15 mouse cellular contexts compared by ENCODE assay signal in the genomic region with DNA sequence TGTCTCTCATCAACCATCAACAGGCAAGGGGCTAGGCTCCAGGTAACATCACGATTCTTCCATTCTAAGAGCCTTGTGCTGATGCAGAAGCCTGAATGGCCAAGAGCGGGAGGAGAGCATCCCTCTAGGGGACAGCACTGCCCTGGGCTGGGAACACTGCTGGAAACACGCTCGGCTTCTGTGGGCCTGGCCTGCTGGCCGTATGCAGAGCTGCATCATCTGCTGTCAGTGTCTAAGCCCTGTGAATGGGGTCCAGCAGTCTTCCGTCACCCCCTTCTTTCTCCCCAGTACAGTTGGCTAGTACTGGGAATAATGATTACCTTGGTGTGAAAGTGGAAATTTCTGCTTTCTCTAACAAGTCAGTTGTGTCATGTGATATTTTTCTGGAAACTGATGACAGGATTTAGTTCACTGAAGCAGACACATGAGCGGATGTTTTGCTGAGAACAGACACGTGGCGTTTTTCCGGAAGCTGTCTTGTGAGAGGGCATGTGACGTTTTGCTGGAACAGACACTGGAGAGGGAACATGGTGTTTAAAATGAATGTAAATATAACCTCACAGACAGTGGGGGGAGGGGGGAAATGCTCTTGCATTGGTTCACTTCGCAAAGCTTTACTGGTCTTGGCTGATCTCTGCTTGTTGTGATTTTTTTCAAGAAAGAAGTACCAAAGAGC. TPM values are rescaled to one million over a fixed set of nuclear protein-coding genes. Genes with fewer than 3 reads are reported as not detected.
DNase-seq lines count a peak whose midpoint lies in the region; ATAC-seq and TF ChIP-seq lines count a peak whose summit lies in the region.
"Had no signal": no experiment of that assay in that cellular context is flagged by ENCODE, and none has a peak within 500 bp of the region (broad histone marks: within the 10 kb centered on the region; RNA-seq: fewer than 3 reads in every experiment).

No protein-coding gene starts in this region.

- WGBS in heart, embryonic 11.5 days (ENCODE audit: insufficient replicate concordance) = 59% methylated on average over 12 of the region's 12 CpGs
- 37% methylated on average over 12 of the region's 12 CpGs for WGBS in lung, embryonic 14.5 days
- WGBS in lung, adult 2 months = 45% methylated on average over 12 of the region's 12 CpGs
- WGBS in lung, postnatal 0 days = 45% methylated on average over 12 of the region's 12 CpGs
- 76% methylated on average over 12 of the region's 12 CpGs for WGBS in midbrain, embryonic 16.5 days

- H3K27me3 ChIP-seq in heart, embryonic 11.5 days (ENCODE audit: control insufficient read depth, insufficient read depth, low read length) = no peaks in the 10 kb centered on the region
- no peaks in the 10 kb centered on the region for H3K27me3 ChIP-seq in lung, embryonic 14.5 days (ENCODE audit: insufficient read depth, low read length)
- no peaks in the 10 kb centered on the region for H3K27me3 ChIP-seq in lung, postnatal 0 days (replicated peaks; ENCODE audit: insufficient read depth, low read length)
- no peaks in the 10 kb centered on the region for H3K27me3 ChIP-seq in midbrain, embryonic 16.5 days (ENCODE audit: control insufficient read depth, insufficient read depth, low read depth, low read length)

- DNase-seq in heart, adult 11 months = peak; percentile 93
- peak; percentile 84 for DNase-seq in lung, embryonic 14.5 days
- DNase-seq in lung, adult 2 months = no peak
- peak; percentile 84 for DNase-seq in lung, postnatal 0 days (ENCODE audit: low spot score)
- no peak for DNase-seq in urinary bladder, postnatal 4 days (ENCODE audit: low spot score in 2 of 2)
- no peak for DNase-seq in right cerebral cortex, adult 2 months (ENCODE audit: low spot score in 2 of 2)
- DNase-seq: cerebellum, adult 8-10 months; embryo, embryonic 11 days; gastrocnemius, adult 2 months; liver, postnatal 0 days had no signal

- H3K27ac ChIP-seq in heart, embryonic 11.5 days (ENCODE audit: low read depth, low read length) = no peak overlapping the region
- H3K27ac ChIP-seq in lung, embryonic 14.5 days (ENCODE audit: low read depth) = no peak overlapping the region
- H3K27ac ChIP-seq in lung, postnatal 0 days (ENCODE audit: low read length) = no peak overlapping the region
- no peak overlapping the region for H3K27ac ChIP-seq in midbrain, embryonic 16.5 days (ENCODE audit: low read length)
- H3K27ac ChIP-seq: gastrocnemius, adult 2 months; limb, embryonic 10.5 days had no signal

- 0 out of 2 replicates have a peak, but pooled peaks cover 2% of the 10 kb centered on the region for H3K4me1 ChIP-seq in heart, embryonic 11.5 days (ENCODE audit: control insufficient read depth, insufficient read depth, low read length)
- no peaks in the 10 kb centered on the region for H3K4me1 ChIP-seq in lung, embryonic 14.5 days (ENCODE audit: insufficient read depth)
- H3K4me1 ChIP-seq in lung, adult 2 months (ENCODE audit: control insufficient read depth, insufficient read depth, low read length) = no peaks in the 10 kb centered on the region; the same call in 1 of the 2 replicates
- H3K4me1 ChIP-seq in lung, postnatal 0 days (ENCODE audit: insufficient read depth, low read depth, low read length) = no peaks in the 10 kb centered on the region
- no peaks in the 10 kb centered on the region for H3K4me1 ChIP-seq in midbrain, embryonic 16.5 days (ENCODE audit: control insufficient read depth, insufficient read depth, low read length)

- no peak overlapping the region for H3K4me3 ChIP-seq in heart, embryonic 11.5 days (ENCODE audit: low read depth, low read length)
- H3K4me3 ChIP-seq in lung, embryonic 14.5 days (ENCODE audit: low read depth, low read length) = no peak overlapping the region
- H3K4me3 ChIP-seq in lung, adult 2 months (replicated peaks; ENCODE audit: extremely low read depth, low read depth, low read length) = no peak overlapping the region
- no peak overlapping the region for H3K4me3 ChIP-seq in lung, postnatal 0 days (ENCODE audit: low read depth, low read length)
- no peak overlapping the region for H3K4me3 ChIP-seq in midbrain, embryonic 16.5 days (ENCODE audit: low read depth, low read length)
- H3K4me3 ChIP-seq: erythroblast, embryonic 14.5 days; gastrocnemius, adult 2 months; limb, embryonic 10.5 days had no signal

- peak; percentile 77 for TF ChIP-seq EP300 in lung, postnatal 0 days (IDR thresholded peaks at IDR 0.05)

- TF ChIP-seq POLR2A in lung, adult 2 months (IDR thresholded peaks at IDR 0.05; ENCODE audit: borderline replicate concordance, extremely low read depth, low read depth, low read length) = no peak

- H3K9ac ChIP-seq in heart, embryonic 11.5 days (ENCODE audit: low read depth, low read length) = no peak overlapping the region
- H3K9ac ChIP-seq in lung, embryonic 14.5 days = no peak overlapping the region
- H3K9ac ChIP-seq in lung, postnatal 0 days (replicated peaks; ENCODE audit: low read depth) = no peak overlapping the region
- H3K9ac ChIP-seq in midbrain, embryonic 16.5 days (ENCODE audit: low read depth, low read length) = no peak overlapping the region
- H3K9ac ChIP-seq: liver, postnatal 0 days had no signal

- TF ChIP-seq CTCF in lung, embryonic 14.5 days (IDR thresholded peaks at IDR 0.05; ENCODE audit: low read depth) = peak; percentile 36; the same call in 1 of the 2 replicates
- TF ChIP-seq CTCF in lung, adult 2 months (IDR thresholded peaks at IDR 0.05; ENCODE audit: insufficient read depth, low read length) = no peak
- TF ChIP-seq CTCF in lung, postnatal 0 days (IDR thresholded peaks at IDR 0.05) = peak; percentile 42

- no peaks in the 10 kb centered on the region for H3K36me3 ChIP-seq in heart, embryonic 11.5 days (ENCODE audit: control insufficient read depth, insufficient read depth, low read length)
- H3K36me3 ChIP-seq in lung, embryonic 14.5 days (ENCODE audit: insufficient read depth) = no peaks in the 10 kb centered on the region
- H3K36me3 ChIP-seq in lung, postnatal 0 days (ENCODE audit: insufficient read depth, low read length) = no peaks in the 10 kb centered on the region
- no peaks in the 10 kb centered on the region for H3K36me3 ChIP-seq in midbrain, embryonic 16.5 days (ENCODE audit: control insufficient read depth, insufficient read depth, low read length)
- H3K36me3 ChIP-seq: limb, embryonic 10.5 days had no signal

- no peak overlapping the region for H3K4me2 ChIP-seq in heart, embryonic 11.5 days
- no peak overlapping the region for H3K4me2 ChIP-seq in lung, embryonic 14.5 days
- no peak overlapping the region for H3K4me2 ChIP-seq in lung, postnatal 0 days (replicated peaks; ENCODE audit: low read depth, low read length)
- H3K4me2 ChIP-seq in midbrain, embryonic 16.5 days (ENCODE audit: low read length) = no peak overlapping the region

- H3K9me3 ChIP-seq in heart, embryonic 11.5 days (replicated peaks; ENCODE audit: control insufficient read depth, low read length) = no peaks in the 10 kb centered on the region
- no peaks in the 10 kb centered on the region for H3K9me3 ChIP-seq in lung, embryonic 14.5 days (ENCODE audit: low read depth, low read length)
- no peaks in the 10 kb centered on the region for H3K9me3 ChIP-seq in lung, postnatal 0 days (ENCODE audit: low read length)
- no peaks in the 10 kb centered on the region for H3K9me3 ChIP-seq in midbrain, embryonic 16.5 days (replicated peaks; ENCODE audit: control insufficient read depth, low read length, poor library complexity, severe bottlenecking)
- H3K9me3 ChIP-seq: limb, embryonic 10.5 days had no signal

- no peak for ATAC-seq in heart, embryonic 11.5 days (replicated peaks; ENCODE audit: insufficient number of reproducible peaks, low FRiP score, low TSS enrichment)
- peak; percentile 76 for ATAC-seq in lung, embryonic 14.5 days (ENCODE audit: insufficient read depth)
- ATAC-seq in lung, postnatal 0 days = peak; percentile 91
- ATAC-seq in midbrain, embryonic 16.5 days = no peak
- ATAC-seq: liver, postnatal 0 days had no signal

RNA-seq across cellular contexts. Expression of a gene that starts 42.2 kb away (rescaled TPM):
- polyA plus RNA-seq in heart, embryonic 11.5 days (2014; fragmentation: Nextera tagmentation; extraction: Ambion mirVana) = 0.19 TPM in 1 of 2 replicates, not detected in the other
- polyA plus RNA-seq in lung, embryonic 14.5 days (2014; fragmentation: Nextera tagmentation; extraction: Ambion mirVana) = 0.30 TPM in 1 of 2 replicates, not detected in the other
- polyA plus RNA-seq in lung, adult 2 months (2012; rRNA removed) = 0.13 TPM in 1 of 2 replicates, not detected in the other
- polyA plus RNA-seq in lung, postnatal 0 days (2015; fragmentation: Nextera tagmentation; extraction: Ambion mirVana) = 0.50 and 1.1 TPM in 2 replicates
- not detected in 2 replicates for polyA plus RNA-seq in midbrain, embryonic 16.5 days (2015; fragmentation: Nextera tagmentation; extraction: Ambion mirVana)
- polyA plus RNA-seq: erythroblast, embryonic 14.5 days; midbrain, postnatal 0 days had no signal

Comparison
In these comparisons a context has a peak if more than half of its experiments do, and no peak if none do; other contexts are left out.
1. DNase-seq: peak in heart, adult 11 months (single experiment), lung, embryonic 14.5 days (single experiment) and lung, postnatal 0 days (single experiment); none in lung, adult 2 months (single experiment), urinary bladder, postnatal 4 days (0 of 2) and right cerebral cortex, adult 2 months (0 of 2).
2. ATAC-seq: peak in lung, embryonic 14.5 days (single experiment) and lung, postnatal 0 days (single experiment); none in heart, embryonic 11.5 days (single experiment) and midbrain, embryonic 16.5 days (single experiment).